Mouse (Mus musculus): ENCODE measurements around the gene BC067074. TPM values are rescaled to one million over a fixed set of nuclear protein-coding genes. Genes with fewer than 3 reads are reported as not detected.
"Not testable (repeated sequence)": the region's sequence is repeated elsewhere in the genome, so short reads cannot be mapped to it uniquely, and the experiment has no call there.

The BC067074 gene
- polyA plus RNA-seq, 1 experiment from 2014 or later = 0.89 TPM

GRCm38 (mm10) chr13:113382201-113382600 lies 89.2 kb downstream of the BC067074 start:
- 87% methylated on average over 2 of the region's 2 CpGs for WGBS
- no peaks in the 10 kb centered on the region for H3K36me3 ChIP-seq (ENCODE audit: control insufficient read depth, insufficient read depth, low read length)
- no peak overlapping the region for H3K27ac ChIP-seq (replicated peaks)
- DNase-seq (ENCODE audit: low spot score) = no peak
- H3K27me3 ChIP-seq (ENCODE audit: control insufficient read depth, insufficient read depth, low read length) = no peaks in the 10 kb centered on the region
- no peaks in the 10 kb centered on the region for H3K9me3 ChIP-seq (ENCODE audit: control insufficient read depth, low read length)
- TF ChIP-seq EP300 (optimal IDR thresholded peaks at IDR 0.05) (no peak), CTCF (IDR thresholded peaks at IDR 0.05; ENCODE audit: low read depth) (no peak)
- no peaks in the 10 kb centered on the region for H3K4me1 ChIP-seq (replicated peaks; ENCODE audit: control insufficient read depth, insufficient read depth)
- no peak for ATAC-seq (ENCODE audit: low FRiP score, low TSS enrichment)
- no peak overlapping the region for H3K4me3 ChIP-seq (ENCODE audit: low read depth, low read length)
- H3K9ac ChIP-seq (ENCODE audit: low read length) = no peak overlapping the region
- no peak overlapping the region for H3K4me2 ChIP-seq (replicated peaks; ENCODE audit: low read depth)

- H3K36me3 ChIP-seq (ENCODE audit: control insufficient read depth, insufficient read depth, low read length); H3K4me3 ChIP-seq (ENCODE audit: low read depth, low read length); ATAC-seq (ENCODE audit: low FRiP score, low TSS enrichment); H3K9ac ChIP-seq (ENCODE audit: low read length); H3K27me3 ChIP-seq (ENCODE audit: control insufficient read depth, insufficient read depth, low read length); H3K9me3 ChIP-seq (ENCODE audit: control insufficient read depth, low read length); H3K4me1 ChIP-seq (replicated peaks; ENCODE audit: control insufficient read depth, insufficient read depth); DNase-seq (ENCODE audit: low spot score); H3K4me2 ChIP-seq (replicated peaks; ENCODE audit: low read depth); H3K27ac ChIP-seq (replicated peaks): not testable (repeated sequence)
Measured at GRCm38 (mm10) chr13:113382770-113383169, 89.8 kb downstream of the BC067074 start.

- no peaks in the 10 kb centered on the region for H3K4me1 ChIP-seq (replicated peaks; ENCODE audit: control insufficient read depth, insufficient read depth)
- no peak overlapping the region for H3K9ac ChIP-seq (ENCODE audit: low read length)
- no peak for ATAC-seq (ENCODE audit: low FRiP score, low TSS enrichment)
- TF ChIP-seq EP300 (optimal IDR thresholded peaks at IDR 0.05) (no peak), CTCF (IDR thresholded peaks at IDR 0.05; ENCODE audit: low read depth) (no peak)
- WGBS = 96% methylated on average over 6 of the region's 6 CpGs
- DNase-seq (ENCODE audit: low spot score) = peak; percentile 8
- no peak overlapping the region for H3K27ac ChIP-seq (replicated peaks)
- H3K4me2 ChIP-seq (replicated peaks; ENCODE audit: low read depth) = no peak overlapping the region
- H3K4me3 ChIP-seq (ENCODE audit: low read depth, low read length) = no peak overlapping the region
- no peaks in the 10 kb centered on the region for H3K36me3 ChIP-seq (ENCODE audit: control insufficient read depth, insufficient read depth, low read length)
- no peaks in the 10 kb centered on the region for H3K9me3 ChIP-seq (ENCODE audit: control insufficient read depth, low read length)
- no peaks in the 10 kb centered on the region for H3K27me3 ChIP-seq (ENCODE audit: control insufficient read depth, insufficient read depth, low read length)
Measured at GRCm38 (mm10) chr13:113393386-113393785, 100.4 kb downstream of the BC067074 start.

DNA sequence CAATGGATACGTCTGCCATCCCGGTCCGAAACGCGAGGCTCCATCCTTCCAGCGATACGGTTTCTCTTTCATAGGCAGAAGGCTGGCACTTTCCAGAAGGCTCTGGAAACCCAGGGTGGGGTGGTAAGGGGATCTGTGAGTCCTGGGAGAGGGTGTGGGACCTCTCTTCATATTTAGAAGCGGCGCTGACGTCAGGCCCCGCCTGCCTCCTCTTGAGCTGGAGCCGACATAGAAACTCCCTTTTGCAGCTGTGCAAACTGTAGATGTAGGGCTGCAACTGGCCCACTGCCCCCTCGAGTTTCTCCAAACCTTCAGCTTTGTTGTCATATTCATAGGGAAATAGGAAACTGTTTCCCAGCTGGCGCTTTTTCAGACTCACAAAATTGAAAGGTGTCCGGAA lies 101.6 kb downstream of the BC067074 start:
- TF ChIP-seq EP300 (optimal IDR thresholded peaks at IDR 0.05) (no peak), CTCF (IDR thresholded peaks at IDR 0.05; ENCODE audit: low read depth) (no peak)
- Histone ChIP-seq H3K36me3 (ENCODE audit: control insufficient read depth, insufficient read depth, low read length) (no peaks in the 10 kb centered on the region), H3K4me3 (ENCODE audit: low read depth, low read length) (no peak overlapping the region), H3K27me3 (ENCODE audit: control insufficient read depth, insufficient read depth, low read length) (no peaks in the 10 kb centered on the region), H3K27ac (replicated peaks) (no peak overlapping the region), H3K9me3 (ENCODE audit: control insufficient read depth, low read length) (no peaks in the 10 kb centered on the region), H3K9ac (ENCODE audit: low read length) (no peak overlapping the region), H3K4me2 (replicated peaks; ENCODE audit: low read depth) (no peak overlapping the region; the same call in 1 of the 2 replicates), H3K4me1 (replicated peaks; ENCODE audit: control insufficient read depth, insufficient read depth) (no peaks in the 10 kb centered on the region)
- no peak for ATAC-seq (ENCODE audit: low FRiP score, low TSS enrichment)
- peak; percentile 14 for DNase-seq (ENCODE audit: low spot score)
- WGBS = 65% methylated on average over 15 of the region's 15 CpGs

DNA sequence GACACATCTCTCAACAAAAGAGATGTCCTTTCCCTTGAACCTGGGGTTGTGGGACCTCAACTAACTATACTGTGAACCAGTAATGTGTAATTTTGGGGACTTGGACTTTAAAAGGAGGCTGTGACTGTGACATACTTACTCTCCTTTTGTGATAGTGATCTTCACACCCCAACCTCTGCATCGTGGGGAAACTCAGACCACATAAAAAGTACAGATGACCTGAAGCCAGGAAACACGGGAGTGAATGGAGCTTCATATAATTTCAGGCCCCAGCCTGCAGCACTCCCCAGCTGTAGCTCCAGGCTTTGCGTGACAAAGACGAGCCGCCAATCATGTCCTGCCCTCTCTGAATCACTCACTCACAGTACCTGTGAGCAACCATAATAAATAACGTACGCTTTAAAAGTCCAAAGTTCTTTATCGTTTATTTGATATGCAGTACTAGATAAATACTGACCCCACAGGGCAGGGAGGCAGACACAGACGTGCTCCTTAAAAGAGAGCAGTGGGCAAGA lies 104.1 kb downstream of the BC067074 start:
- WGBS = 47% methylated on average over 9 of the region's 9 CpGs
- no peaks in the 10 kb centered on the region for H3K27me3 ChIP-seq (ENCODE audit: control insufficient read depth, insufficient read depth, low read length)
- no peaks in the 10 kb centered on the region for H3K9me3 ChIP-seq (ENCODE audit: control insufficient read depth, low read length)
- no peaks in the 10 kb centered on the region for H3K36me3 ChIP-seq (ENCODE audit: control insufficient read depth, insufficient read depth, low read length)
- H3K4me1 ChIP-seq (replicated peaks; ENCODE audit: control insufficient read depth, insufficient read depth) = no peaks in the 10 kb centered on the region
- no peak overlapping the region for H3K4me2 ChIP-seq (replicated peaks; ENCODE audit: low read depth)
- TF ChIP-seq CTCF (IDR thresholded peaks at IDR 0.05; ENCODE audit: low read depth) (0 out of 2 replicates have a peak, but pooled peaks have one; percentile 6), EP300 (optimal IDR thresholded peaks at IDR 0.05) (no peak)
- DNase-seq (ENCODE audit: low spot score) = peak; percentile 13
- peak; percentile 70 for ATAC-seq (ENCODE audit: low FRiP score, low TSS enrichment)
- no peak overlapping the region for H3K9ac ChIP-seq (ENCODE audit: low read length)
- H3K27ac ChIP-seq (replicated peaks) = no peak overlapping the region
- no peak overlapping the region for H3K4me3 ChIP-seq (ENCODE audit: low read depth, low read length)

GRCm38 (mm10) chr13:113401373-113402010 lies 108.5 kb downstream of the BC067074 start:
- ATAC-seq (ENCODE audit: low FRiP score, low TSS enrichment) (0 out of 2 replicates have a peak, but pooled peaks have one; percentile 18), DNase-seq (ENCODE audit: low spot score) (no peak)
- no peaks in the 10 kb centered on the region for H3K27me3 ChIP-seq (ENCODE audit: control insufficient read depth, insufficient read depth, low read length)
- TF ChIP-seq CTCF (IDR thresholded peaks at IDR 0.05; ENCODE audit: low read depth) (no peak), EP300 (optimal IDR thresholded peaks at IDR 0.05) (no peak)
- WGBS = 50% methylated on average over 4 of the region's 4 CpGs
- no peaks in the 10 kb centered on the region for H3K36me3 ChIP-seq (ENCODE audit: control insufficient read depth, insufficient read depth, low read length)
- no peak overlapping the region for H3K9ac ChIP-seq (ENCODE audit: low read length)
- H3K4me3 ChIP-seq (ENCODE audit: low read depth, low read length) = no peak overlapping the region
- H3K4me2 ChIP-seq (replicated peaks; ENCODE audit: low read depth) = no peak overlapping the region
- no peak overlapping the region for H3K27ac ChIP-seq (replicated peaks)
- no peaks in the 10 kb centered on the region for H3K4me1 ChIP-seq (replicated peaks; ENCODE audit: control insufficient read depth, insufficient read depth)
- no peaks in the 10 kb centered on the region for H3K9me3 ChIP-seq (ENCODE audit: control insufficient read depth, low read length)
